Mouse (Mus musculus): Measurements from ENCODE around the gene Entpd7.
A peak's percentile ranks its signal among the peaks of the same experiment; 100 is the strongest.

Gene Entpd7

GRCm38 (mm10) chr19:43689419-43690246 is at the start of gene Entpd7:
Entpd7 (plus strand) TSS chr19:43689672.
- DNase-seq (ENCODE audit: low spot score in 2 of 2) = peak; percentile 94 to 95

GRCm38 (mm10) chr19:43641833-43642232 is 47.6 kb upstream of the Entpd7 start:
- no peak for DNase-seq (ENCODE audit: low spot score in 2 of 2)

GRCm38 (mm10) chr19:43642843-43643242 is 46.6 kb upstream of the Entpd7 start:
- DNase-seq (ENCODE audit: low spot score in 2 of 2) = no peak

GRCm38 (mm10) chr19:43645508-43645907 is 44.0 kb upstream of the Entpd7 start:
- DNase-seq (ENCODE audit: low spot score in 2 of 2) = no peak

- DNase-seq (ENCODE audit: low spot score in 2 of 2) = no peak
These were observed 42.6 kb upstream of the Entpd7 start for GRCm38 (mm10) chr19:43646852-43647251.

- DNase-seq (ENCODE audit: low spot score in 2 of 2) = no peak
These were observed 42.2 kb upstream of the Entpd7 start for GRCm38 (mm10) chr19:43647261-43647660.

- no peak for DNase-seq (ENCODE audit: low spot score in 2 of 2)
These were observed 41.1 kb upstream of the Entpd7 start for GRCm38 (mm10) chr19:43648343-43648742.

- no peak for DNase-seq (ENCODE audit: low spot score in 2 of 2)
These were observed 38.2 kb upstream of the Entpd7 start for GRCm38 (mm10) chr19:43651241-43651785.

GRCm38 (mm10) chr19:43655735-43656492 is 33.6 kb upstream of the Entpd7 start:
- peak; percentile 60 to 79 for DNase-seq (ENCODE audit: low spot score in 2 of 2)

- DNase-seq (ENCODE audit: low spot score in 2 of 2) = no peak
These were observed 29.8 kb upstream of the Entpd7 start for GRCm38 (mm10) chr19:43659632-43660031.

- DNase-seq (ENCODE audit: low spot score in 2 of 2) = no peak
These were observed 28.7 kb upstream of the Entpd7 start for GRCm38 (mm10) chr19:43660774-43661173.

- DNase-seq (ENCODE audit: low spot score in 2 of 2) = no peak
These were observed 27.1 kb upstream of the Entpd7 start for GRCm38 (mm10) chr19:43662176-43662967.

GRCm38 (mm10) chr19:43663471-43663870 is 26.0 kb upstream of the Entpd7 start:
- DNase-seq (ENCODE audit: low spot score in 2 of 2) = no peak

GRCm38 (mm10) chr19:43665441-43666048 is 23.9 kb upstream of the Entpd7 start:
- DNase-seq (ENCODE audit: low spot score in 2 of 2) = no peak

GRCm38 (mm10) chr19:43666661-43667429 is 22.6 kb upstream of the Entpd7 start:
- DNase-seq (ENCODE audit: low spot score in 2 of 2) = no peak

GRCm38 (mm10) chr19:43667430-43667809 is 22.1 kb upstream of the Entpd7 start:
- no peak for DNase-seq (ENCODE audit: low spot score in 2 of 2)

- no peak for DNase-seq (ENCODE audit: low spot score in 2 of 2)
These were observed 20.2 kb upstream of the Entpd7 start for GRCm38 (mm10) chr19:43669136-43669759.

- DNase-seq (ENCODE audit: low spot score in 2 of 2) = no peak
These were observed 18.4 kb upstream of the Entpd7 start for GRCm38 (mm10) chr19:43671054-43671453.

GRCm38 (mm10) chr19:43673513-43674315 is 15.8 kb upstream of the Entpd7 start:
- DNase-seq (ENCODE audit: low spot score in 2 of 2) = no peak
